Mouse (Mus musculus) naive thymus-derived CD4-positive, alpha-beta T cell, adult 2 months (primary cell): ENCODE data around the gene Zhx3.
A peak's percentile ranks its signal among the peaks of the same experiment; 100 is the strongest.

ENCODE experiments used
- DNase-seq: peaks from one replicate; pipeline ENCODE4 v3.0.0-alpha.2; 2011; ENCODE audit warnings: low read depth

Gene Zhx3

DNA sequence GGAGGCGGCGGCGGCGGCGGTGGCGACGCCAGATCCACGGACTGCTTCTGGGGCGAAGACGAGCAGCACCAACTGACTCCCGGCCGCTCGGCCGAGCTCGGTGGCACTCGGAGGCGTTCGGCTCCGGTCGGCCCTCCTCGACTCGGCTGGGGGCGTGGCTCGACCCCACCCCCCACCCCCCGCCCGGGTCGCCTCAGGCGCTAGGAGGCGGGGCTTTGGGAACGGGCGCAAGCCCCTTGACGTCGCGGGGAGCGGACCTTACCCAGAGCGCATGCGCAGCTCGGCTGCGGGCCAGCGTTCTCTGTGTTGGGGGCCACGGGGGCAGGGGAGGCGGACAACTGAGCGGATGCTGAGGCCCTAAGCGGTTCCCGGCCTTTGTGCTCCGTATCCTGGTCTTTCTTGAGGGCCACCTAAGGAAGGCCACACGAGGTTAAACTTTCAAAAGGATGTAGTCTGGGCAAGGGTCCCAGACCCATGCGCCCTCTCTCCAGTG, at the start of gene Zhx3:
Gene Zhx3, minus strand, starts transcription at position 109 of the 493 bp plus-strand sequence.
- DNase-seq: peak; percentile 94

DNA sequence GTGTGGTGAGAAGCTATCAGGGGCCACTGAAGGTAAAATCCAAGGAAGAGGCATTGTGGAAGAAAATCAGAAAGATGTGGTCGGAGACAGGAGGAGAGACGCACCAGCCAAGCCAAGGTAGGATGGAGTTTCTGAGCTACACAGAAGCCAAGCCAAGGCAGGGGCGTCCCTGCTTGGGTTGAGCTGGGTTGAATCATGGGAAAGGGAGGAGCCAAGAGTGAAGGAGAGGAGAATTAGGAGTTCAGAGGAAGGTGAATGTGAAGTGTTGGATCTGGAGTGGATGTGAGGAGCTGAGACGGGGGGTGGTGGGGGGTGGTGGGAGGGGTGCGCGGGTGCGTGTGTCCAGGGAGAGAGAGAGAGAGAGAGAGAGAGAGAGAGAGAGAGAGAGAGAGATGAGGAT, 48.5 kb upstream of the Zhx3 start:
- no peak for DNase-seq

DNA sequence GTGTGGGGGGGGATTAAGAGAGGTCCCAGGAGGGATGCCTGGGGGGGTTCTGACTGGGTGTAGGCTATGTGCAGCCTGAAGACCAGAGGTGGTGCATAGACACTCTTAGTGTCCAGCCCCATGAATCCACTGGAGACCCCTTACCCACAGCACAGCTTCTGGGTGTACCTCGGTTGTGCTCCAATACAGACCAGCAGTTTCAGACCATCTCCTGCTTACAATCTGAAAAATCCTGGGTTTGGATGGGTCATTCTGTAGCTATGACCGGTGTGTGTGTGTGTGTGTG, 46.1 kb upstream of the Zhx3 start:
- no peak for DNase-seq

DNA sequence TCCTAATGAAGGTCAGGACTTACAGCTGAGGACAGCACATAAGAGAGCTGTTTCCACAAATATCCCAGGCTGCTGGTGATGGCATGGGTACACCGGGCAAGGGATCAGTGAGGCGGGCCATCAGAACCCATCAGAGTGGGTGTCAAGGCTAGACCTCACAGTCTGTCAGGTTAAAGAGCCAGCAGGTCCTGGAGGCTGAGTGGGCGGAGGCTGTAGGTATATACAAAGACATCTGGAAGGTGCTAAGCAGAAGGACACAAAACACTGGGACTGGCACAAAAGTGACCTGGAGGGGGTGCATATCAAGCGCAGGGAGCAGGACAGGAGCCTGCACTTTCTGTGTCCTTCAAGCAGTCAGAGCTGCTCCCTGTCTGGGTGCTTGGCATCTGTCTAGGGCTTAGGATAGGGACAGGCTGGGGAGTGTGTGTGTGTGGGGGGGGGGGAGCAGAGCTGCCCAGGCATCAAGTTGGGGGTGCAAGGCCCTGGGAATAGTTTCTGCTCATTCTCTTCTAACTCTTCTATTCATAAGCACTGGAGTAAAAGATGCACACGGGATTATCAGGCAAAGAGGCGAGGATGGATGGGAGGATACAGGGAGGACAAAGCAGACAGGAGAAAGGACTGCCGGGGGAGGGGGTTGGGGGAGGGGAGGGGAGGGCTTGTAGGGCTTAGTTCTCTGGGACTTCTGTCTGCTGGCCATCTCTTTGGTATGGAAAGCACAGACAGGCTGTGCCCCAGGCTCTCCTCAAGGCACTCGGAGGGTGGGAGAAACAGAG, 45.5 kb upstream of the Zhx3 start:
- DNase-seq: no peak

DNA sequence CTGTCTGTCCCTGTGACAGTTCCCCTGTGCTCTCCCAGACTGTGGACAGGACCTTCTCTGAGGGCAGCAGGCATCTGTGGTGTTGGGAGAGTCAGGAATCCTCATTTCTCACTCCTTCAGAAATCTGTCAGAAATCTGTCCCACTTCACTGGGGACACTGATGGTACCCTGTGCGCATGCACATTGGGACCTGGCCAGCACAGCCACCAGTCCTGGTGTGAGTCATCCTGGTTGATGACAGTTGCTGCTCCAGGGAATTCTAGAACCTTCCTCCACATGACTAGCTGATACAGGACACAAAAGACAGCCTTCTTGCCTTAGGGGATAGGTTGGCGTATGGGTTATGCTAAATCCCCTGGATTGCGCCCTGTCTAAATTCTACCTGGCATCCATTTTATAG, 44.5 kb upstream of the Zhx3 start:
- DNase-seq: no peak

DNA sequence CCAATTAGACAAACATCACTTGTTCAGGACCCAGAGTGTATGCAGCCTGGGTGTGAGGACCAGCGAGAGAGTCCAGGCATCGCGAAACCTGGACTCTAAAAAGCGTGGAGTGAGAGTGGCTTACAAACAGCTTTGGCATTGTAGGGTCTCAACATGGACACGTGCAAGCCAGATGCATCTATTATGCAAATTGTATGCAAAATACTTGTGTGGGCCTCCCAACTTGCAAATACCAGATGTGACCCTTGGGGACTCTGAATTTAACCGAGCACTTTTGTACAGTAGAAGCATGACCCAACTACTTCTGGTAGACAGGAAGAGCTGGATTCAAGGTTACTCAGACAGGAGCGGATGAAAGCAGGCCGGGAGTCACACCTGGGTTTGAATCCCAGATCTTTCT, 43.9 kb upstream of the Zhx3 start:
- no peak for DNase-seq

DNA sequence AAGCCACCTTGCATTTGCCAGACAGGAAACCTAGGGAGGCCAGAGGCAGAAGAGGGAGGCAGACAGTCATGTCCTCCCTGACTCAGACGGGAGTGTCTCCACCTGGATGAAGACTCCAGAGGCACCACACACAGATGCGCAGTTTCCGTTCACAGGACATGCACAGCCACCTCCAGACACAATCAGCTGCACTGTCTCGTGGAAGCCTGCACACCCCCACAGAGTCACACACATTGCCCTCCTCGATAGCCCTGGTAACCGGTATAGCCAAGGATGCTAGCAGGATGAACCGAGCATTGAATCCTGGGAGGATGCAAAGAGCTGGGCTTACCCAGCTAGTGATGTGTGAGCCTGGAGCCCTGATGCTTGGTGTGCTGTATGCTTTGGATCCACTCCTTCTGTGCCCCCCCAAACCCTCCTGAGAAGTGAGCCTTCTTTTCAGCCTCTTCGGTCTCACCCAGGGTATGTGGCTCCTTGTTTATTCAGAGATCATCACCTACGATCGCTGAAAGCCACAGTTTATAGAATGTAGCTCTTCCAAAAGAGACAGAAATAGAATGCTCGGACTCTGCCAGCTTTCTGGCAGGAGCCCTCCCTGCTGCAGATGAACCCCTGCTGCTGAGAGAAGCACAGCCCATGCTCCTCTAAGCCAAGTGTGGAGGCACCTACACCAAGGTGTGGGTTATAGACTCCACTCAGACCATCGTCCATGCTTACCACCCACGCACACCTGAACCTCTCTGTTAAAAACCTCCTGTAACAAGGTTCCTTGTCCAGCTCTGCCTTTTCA, 43.2 kb upstream of the Zhx3 start:
- no peak for DNase-seq

DNA sequence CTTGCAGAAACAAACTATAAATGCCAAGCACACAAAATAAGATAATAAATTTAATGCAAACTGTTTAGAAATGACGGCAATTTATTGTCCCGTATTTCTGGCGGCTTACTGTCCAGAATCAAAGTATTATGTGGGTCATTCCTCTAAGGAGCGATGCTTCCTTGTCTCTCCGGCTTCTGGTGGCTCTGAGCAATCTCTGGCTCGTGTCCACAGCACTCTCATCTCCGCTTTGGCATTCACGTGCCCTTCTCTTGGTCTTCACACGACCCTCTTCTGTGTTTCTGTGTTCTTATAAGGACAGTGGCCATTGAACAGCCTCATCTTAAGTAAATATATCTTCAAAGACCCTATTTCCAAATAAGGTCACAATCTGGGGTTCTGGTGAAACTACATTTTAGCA, 41.9 kb upstream of the Zhx3 start:
- DNase-seq: no peak

DNA sequence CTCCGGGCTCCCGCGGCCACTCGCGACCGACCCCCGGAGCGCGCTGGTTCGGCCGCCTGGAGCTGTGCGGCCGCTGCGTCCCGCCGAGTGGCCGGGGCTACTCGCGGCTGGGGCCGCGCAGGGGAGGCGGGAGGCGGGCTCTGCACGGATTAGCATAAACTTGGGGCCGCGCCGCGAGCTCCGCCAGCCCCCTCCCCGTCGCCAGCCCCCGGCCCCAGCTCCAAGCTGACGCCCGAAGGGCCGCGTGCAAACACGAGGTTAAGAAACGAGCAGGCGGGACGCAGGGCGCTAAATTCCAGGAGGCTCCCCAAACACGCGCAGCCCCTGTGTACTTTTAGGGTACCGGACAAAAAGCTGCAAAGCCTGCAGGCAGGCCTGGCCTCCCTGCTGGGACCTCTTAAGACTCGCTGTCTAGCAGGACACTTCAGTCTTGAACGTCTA, 39.5 kb upstream of the Zhx3 start, which contains the start of gene Emilin3:
Gene Emilin3, minus strand, starts transcription at position 98 of the 441 bp plus-strand sequence.
- no peak for DNase-seq

DNA sequence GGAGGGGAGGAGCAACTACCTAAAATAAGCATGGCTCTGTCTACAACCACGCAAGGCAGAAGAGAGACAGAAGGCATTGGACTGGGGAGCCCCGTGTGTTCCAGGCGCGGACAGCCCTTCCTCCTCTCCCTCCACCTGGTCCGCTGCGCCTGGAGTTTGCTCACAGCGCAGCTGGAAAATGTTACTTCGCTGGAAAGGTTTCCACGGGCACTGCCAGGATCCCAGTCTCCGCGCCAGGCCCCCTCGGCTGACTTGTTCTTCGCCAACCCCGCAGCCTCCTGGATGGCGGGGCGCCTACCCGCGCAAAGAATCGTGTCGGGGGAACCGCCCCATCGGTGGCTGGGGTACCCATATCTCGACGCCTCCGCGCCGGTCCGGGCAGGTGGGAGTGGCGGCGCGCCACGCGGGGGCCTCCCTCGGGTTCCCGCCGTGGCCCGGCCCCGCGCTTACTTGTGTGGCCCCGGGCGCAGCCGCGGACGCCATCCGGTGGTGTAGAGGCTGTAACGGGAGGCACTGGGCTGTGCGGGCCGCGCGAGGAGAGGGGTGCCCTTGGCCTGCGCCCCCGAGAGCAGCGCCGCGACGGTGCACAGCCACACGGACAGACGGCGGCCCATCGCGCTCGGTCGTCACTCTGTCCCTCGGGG, 38.9 kb upstream of the Zhx3 start:
- DNase-seq: no peak

DNA sequence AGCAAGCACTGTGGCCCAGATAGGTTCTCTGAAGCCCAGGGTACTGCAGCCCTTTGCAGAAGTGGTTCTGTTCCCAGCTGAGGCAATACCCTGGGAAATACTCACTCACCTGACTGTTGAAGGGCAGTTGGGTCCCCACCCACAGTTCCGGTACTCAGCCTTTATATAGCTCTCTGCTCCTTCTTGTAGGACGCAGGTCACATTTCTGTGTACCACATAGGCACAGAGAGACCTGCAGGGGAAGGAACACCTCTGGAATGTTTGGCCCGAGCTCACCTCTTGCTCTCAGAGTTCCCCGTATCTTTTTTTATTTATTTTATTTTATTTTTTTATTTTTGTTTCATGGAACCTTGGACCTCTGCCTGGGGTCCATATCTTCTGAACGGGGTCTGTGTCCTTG, 37.8 kb upstream of the Zhx3 start:
- DNase-seq: no peak

DNA sequence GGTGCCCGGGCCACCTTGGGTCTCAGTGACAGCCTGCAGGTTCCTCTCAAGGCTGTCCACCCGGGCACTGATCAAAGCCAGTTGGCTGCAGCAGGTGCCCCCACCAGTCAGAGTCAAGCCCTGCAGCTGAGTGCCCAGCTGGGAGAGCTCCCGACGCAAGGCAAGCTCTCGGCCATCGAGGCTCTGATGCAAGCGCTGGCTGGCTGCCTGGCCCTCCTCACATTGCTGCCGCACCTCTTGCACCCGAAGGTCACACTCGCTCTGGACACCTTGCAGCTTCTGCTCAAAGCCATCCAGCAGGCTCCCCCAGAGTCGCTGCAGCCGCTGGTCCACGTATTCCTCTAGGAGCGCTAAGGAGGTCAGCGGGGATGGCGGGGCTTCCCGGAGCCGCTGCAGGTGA, 35.8 kb upstream of the Zhx3 start:
- no peak for DNase-seq

DNA sequence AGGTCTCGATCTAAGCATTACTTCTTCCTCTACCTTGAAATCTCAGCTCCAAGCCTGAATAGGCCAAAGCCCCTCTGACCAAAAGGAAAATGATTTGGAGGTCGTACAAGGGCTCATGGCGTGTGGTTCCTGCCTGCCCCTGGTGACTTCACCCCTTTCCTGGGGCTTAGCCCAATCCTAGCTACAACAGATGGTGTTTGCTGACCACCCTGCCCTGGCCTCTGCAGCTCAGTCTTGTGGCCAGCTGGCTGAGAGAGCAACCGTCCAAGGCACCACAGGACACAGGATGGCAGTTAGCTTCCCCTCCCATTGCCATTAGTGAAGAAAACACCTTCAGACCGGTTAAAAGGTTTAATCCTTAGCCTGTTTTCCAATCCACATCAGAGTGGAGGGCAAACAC, 33.3 kb upstream of the Zhx3 start:
- DNase-seq: no peak

DNA sequence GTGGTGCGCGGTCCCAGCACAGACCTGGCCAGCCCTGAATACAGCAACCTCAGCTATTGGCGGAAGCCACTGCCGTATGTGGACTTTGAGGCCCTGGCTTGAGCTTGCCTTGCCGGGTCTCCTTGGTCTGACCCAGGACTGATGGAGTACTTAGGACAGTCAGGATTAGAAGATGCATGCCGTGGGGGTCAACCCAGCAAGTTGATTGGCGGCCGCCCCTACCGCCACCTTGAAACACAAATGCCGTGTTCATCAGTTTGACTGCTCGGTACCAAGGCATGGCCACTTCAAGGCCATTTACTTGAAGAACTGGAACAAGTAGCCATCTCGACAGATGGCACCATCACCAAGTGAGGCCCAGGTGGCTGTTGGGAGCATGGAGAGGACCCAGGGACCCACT, 32.5 kb upstream of the Zhx3 start:
- DNase-seq: no peak

DNA sequence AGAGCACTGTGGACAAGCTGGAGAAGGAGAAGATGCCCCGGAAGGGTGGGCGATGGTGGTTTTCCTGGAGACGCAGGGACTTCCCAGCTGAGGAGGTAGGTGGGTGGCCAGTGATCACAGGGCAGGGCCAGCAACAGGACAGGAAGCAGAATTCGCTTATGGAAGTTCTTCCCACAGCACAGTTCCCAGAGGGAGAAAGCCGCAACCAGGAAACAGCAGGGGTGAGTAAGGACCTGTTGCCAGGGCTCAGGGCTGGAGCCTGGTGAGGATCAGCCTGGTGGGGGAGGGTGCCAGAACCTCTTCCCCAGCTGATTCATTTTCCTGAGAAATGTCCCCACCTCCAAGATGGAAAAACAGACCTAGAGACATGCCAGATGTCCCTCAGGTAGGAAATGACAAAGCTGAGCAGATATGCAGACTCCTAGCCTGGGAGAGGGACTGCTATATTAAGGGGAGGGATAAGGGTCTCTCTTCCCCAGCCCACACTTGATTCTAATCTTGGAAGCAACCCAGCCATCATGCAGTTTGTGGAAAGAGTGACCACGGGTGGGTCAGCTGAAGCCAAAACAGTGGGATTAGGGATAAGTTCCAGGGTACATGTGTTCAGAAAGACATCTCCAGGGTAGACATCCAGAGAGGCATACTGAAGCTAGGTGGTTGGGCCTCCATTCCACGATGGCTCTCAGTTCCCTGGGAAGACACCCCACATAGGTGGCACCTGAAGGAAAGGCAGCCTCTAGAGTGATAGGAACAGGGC, 29.0 kb upstream of the Zhx3 start:
- no peak for DNase-seq

DNA sequence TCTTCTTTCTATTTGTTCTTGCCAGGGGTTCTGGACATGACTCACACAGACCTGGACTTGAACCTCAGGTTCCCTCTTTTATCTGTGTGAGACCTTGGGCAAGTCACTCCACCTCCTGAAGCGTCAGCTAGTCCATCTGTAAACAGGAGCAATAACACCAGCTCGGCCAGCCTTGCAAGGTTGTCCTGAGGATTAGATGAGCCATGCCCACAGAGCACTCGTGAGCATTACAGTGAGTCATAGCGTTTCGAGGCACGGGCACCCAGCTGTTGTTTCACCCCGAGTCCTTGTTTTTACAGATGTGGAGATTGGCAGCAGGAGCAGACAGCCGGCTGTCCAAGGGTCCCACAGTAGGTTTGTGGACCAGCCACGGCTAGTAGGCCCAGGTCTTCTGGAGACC, 18.9 kb upstream of the Zhx3 start:
- no peak for DNase-seq

DNA sequence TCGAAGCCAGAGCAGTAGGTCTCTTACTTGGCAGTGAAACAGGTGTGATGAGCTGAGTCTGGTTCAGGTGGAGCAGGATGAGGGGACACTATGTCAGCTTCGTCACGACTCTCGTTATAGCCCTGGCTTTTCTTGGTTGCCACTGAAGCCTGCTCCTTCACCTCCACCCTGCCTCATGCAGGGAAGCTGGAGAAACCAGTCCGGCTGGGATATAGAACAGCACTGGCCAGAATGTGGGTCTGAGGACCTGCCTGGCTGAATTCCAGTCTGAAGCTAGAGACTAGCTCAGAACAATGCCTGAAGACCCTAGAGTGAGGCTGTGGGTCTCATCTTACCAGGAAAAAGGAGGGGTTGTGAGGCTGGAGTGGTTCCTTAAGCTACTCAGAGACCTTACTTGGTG, 18.2 kb upstream of the Zhx3 start:
- DNase-seq: no peak

DNA sequence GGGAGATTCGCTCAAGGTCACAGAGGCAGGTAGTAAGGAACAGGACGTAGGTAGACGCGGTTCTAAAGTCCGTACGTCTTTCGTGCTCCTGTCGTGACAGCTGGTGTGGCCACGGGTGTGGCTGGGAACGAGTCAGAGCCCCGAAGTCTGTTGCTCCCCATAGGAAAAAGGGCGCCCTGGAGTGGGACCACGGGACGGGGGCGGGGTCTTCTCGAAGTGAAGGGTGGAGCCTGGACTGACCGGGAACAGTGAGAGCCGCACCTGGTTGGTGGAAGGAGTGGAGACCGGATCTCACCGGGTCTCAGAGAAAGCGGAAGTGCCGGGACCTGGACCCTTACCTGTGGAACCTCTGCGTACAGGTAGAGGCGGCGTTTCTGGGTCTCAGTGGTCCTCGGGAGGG, 15.1 kb upstream of the Zhx3 start:
- no peak for DNase-seq

DNA sequence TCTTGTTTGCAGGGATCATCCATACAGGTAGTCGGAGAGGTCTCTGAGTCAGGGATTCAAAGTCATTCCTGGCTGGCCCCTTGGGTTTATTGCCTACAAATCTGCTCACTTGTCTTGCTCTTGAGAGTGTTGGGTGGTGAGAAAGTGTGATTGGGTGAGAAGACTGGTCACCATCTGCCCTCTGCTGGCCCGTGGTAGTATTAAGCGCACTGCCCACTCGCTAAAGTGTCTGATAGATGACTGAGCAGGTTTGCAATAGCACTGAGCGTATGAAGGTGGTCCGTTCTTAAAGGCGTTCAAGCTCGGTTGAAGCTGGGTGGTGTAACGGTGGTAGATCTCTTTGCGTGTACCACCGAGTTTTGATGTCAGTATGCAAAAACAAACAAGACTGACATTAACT, 14.5 kb upstream of the Zhx3 start:
- DNase-seq: peak; percentile 79

DNA sequence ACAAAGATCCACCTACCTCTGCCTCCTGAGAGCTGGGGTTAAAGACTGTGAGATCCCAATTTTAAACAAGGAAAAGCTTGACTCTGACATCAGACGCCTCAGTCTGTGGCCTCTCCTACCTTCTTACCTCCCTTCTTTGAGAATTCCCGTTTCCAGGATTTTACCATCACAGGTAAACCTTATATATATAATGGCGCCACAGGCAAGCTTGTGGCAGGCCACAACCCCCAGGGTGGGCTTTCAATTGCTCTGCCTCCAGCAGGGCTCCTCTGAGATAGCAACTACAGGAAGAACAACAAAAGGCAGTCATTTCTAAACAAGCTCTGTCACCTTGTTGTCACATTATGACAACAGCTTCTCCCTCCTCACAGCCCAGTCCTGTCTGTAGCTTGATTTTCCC, 13.4 kb upstream of the Zhx3 start:
- DNase-seq: no peak

DNA sequence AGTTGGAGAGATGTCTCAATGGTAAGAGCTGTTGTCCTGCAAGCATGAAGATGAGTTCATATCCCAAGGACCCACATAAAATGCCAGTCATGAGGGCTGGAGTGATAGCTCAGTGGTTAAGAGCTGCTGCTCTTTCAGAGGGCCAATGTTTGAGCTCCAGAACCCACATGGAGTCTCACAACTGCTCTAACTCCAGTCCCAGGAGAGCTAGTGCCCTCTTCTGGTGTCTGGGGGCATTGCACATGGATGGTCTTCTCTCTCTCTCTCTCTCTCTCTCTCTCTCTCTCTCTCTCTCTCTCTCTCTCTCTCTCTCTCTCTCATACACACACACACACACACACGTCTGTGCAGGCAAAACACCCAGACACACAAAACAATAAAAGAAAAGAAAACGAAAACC, 12.0 kb upstream of the Zhx3 start:
- DNase-seq: peak; percentile 77

DNA sequence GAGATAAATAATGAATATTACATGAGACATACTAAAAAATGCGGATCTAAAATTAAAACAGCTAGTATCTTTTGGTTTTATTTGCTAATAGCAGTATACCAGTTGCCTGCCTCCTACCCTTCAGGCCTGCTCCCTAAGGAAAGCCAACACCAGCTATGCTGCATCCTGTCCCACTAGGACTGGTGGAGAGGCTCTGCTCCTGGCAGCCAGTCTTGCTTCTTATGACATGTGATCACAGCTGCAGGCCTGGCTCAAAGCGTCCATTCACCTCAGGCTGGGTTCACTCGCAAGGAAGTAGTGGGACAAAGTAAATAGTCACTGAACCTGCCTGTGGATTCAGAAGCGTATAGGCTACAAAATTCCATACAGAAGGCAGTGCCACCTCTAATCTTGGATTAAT, 11.1 kb upstream of the Zhx3 start:
- no peak for DNase-seq
